ENCODE assay signal across 25 mouse cellular contexts in genomic region chr14:71254207-71254606, GRCm38 (mm10).
"Had no signal": no experiment of that assay in that cellular context is flagged by ENCODE, and none has a peak within 500 bp of the region (broad histone marks: within the 10 kb centered on the region; RNA-seq: fewer than 3 reads in every experiment).

No protein-coding gene starts in this region.

- H3K4me3 ChIP-seq: heart, embryonic 13.5 days; heart, embryonic 15.5 days; hindbrain, embryonic 13.5 days; hindbrain, embryonic 15.5 days; kidney, embryonic 15.5 days; limb, embryonic 13.5 days; limb, embryonic 15.5 days had no signal

- DNase-seq: forebrain, postnatal 0 days; gastrocnemius, postnatal 14 days; gastrocnemius, postnatal 36 days; heart, adult 18-20 months; heart, postnatal 14 days; heart, postnatal 36 days; kidney, adult 11 months; kidney, adult 2 months; kidney, adult 9 months; kidney, postnatal 14 days; kidney, postnatal 36 days; layer of hippocampus, adult 9-11 months; layer of hippocampus, postnatal 36 days; left cerebral cortex, postnatal 4 days had no signal

- H3K4me2 ChIP-seq: heart, embryonic 11.5 days; heart, embryonic 13.5 days; heart, embryonic 15.5 days; hindbrain, embryonic 13.5 days; hindbrain, embryonic 15.5 days; kidney, embryonic 15.5 days; limb, embryonic 13.5 days; limb, embryonic 15.5 days had no signal

- H3K27ac ChIP-seq: heart, embryonic 13.5 days; heart, embryonic 15.5 days; hindbrain, embryonic 13.5 days; hindbrain, embryonic 15.5 days; hindbrain, postnatal 0 days; kidney, embryonic 15.5 days; kidney, postnatal 0 days; limb, embryonic 13.5 days; limb, embryonic 15.5 days had no signal

- H3K27me3 ChIP-seq: heart, embryonic 13.5 days; heart, embryonic 15.5 days; hindbrain, embryonic 13.5 days; hindbrain, embryonic 15.5 days; kidney, embryonic 15.5 days; limb, embryonic 13.5 days; limb, embryonic 15.5 days had no signal

- H3K4me1 ChIP-seq: kidney, embryonic 15.5 days; limb, embryonic 13.5 days; limb, embryonic 15.5 days had no signal

- H3K9me3 ChIP-seq: heart, embryonic 13.5 days; heart, embryonic 15.5 days; hindbrain, embryonic 13.5 days; hindbrain, embryonic 15.5 days; kidney, embryonic 15.5 days; limb, embryonic 13.5 days; limb, embryonic 15.5 days had no signal

- ATAC-seq: forebrain, postnatal 0 days; hindbrain, postnatal 0 days; intestine, embryonic 16.5 days had no signal

- H3K36me3 ChIP-seq: heart, embryonic 13.5 days; heart, embryonic 15.5 days; hindbrain, embryonic 13.5 days; hindbrain, embryonic 15.5 days; kidney, embryonic 15.5 days; limb, embryonic 13.5 days; limb, embryonic 15.5 days had no signal

- H3K9ac ChIP-seq: forebrain, postnatal 0 days; heart, embryonic 13.5 days; heart, embryonic 15.5 days; hindbrain, embryonic 13.5 days; hindbrain, embryonic 15.5 days; kidney, embryonic 15.5 days; limb, embryonic 13.5 days; limb, embryonic 15.5 days had no signal
